Mouse (Mus musculus) embryonic facial prominence, embryonic 11.5 days (tissue): ENCODE results near the gene Aamdc. TPM values are rescaled to one million over a fixed set of nuclear protein-coding genes. Genes with fewer than 3 reads are reported as not detected.

ENCODE experiments used
- polyA plus RNA-seq: library from polyadenylated mRNA; unstranded; fragments of >200 nt; fragmentation: Nextera tagmentation; extraction: Ambion mirVana; gene quantifications from 2 replicates; pipeline ENCODE4 v1.2.1, GENCODE M21; 2014

Aamdc gene
- polyA plus RNA-seq, 1 experiment from 2014 or later, result 37.2 TPM

Other genes starting within 250 kb of the Aamdc start
- 1.2 and 3.0 TPM in 2 replicates for gene Usp35, start 247.5 kb downstream of the Aamdc start, polyA plus RNA-seq
- gene Kctd21, start 247.2 kb downstream of the Aamdc start, polyA plus RNA-seq, result 5.0 TPM in 2 replicates
- 39.7 and 41.8 TPM in 2 replicates for gene Alg8, start 207.9 kb downstream of the Aamdc start, polyA plus RNA-seq
- gene Ndufc2, start 179.5 kb downstream of the Aamdc start, polyA plus RNA-seq, result 352 and 383 TPM in 2 replicates
- gene Thrsp, start 161.8 kb downstream of the Aamdc start, polyA plus RNA-seq, result not detected in 2 replicates
- 0.55 and 1.1 TPM in 2 replicates for gene Kctd14, start 128.2 kb downstream of the Aamdc start, polyA plus RNA-seq
- 70.1 and 79.4 TPM in 2 replicates for gene Ints4, start 98.5 kb downstream of the Aamdc start, polyA plus RNA-seq
- 26.0 and 26.8 TPM in 2 replicates for gene Rsf1, start 392 bp upstream of the Aamdc start, polyA plus RNA-seq
- gene Clns1a, start 117.1 kb upstream of the Aamdc start, polyA plus RNA-seq, result 293 and 295 TPM in 2 replicates
- 3.1 and 3.7 TPM in 2 replicates for gene Aqp11, start 158.8 kb upstream of the Aamdc start, polyA plus RNA-seq
- gene Pak1, start 209.0 kb upstream of the Aamdc start, polyA plus RNA-seq, result 47.7 and 51.4 TPM in 2 replicates